Mouse (Mus musculus) gastrocnemius, adult 2 months (tissue): Measurements from ENCODE around the gene Zfyve19. TPM values are rescaled to one million over a fixed set of nuclear protein-coding genes. Genes with fewer than 3 reads are reported as not detected.

Experiments used
- DNase-seq: peaks from one replicate; pipeline ENCODE4 v3.0.0; 2022
- H3K27ac ChIP-seq: fragments of 200-600 bp; 2 replicates; pipeline ENCODE4 v1.8.1; 2022; ENCODE audit warnings: mild to moderate bottlenecking
- H3K4me3 ChIP-seq: fragments of 200-600 bp; 2 replicates; pipeline ENCODE4 v1.8.1; 2022; ENCODE audit warnings: mild to moderate bottlenecking, moderate library complexity
- CTCF ChIP-seq: fragments of 200-600 bp; IDR thresholded peaks from 2 replicates; pipeline ENCODE4 v1.8.1; 2022; ENCODE audit warnings: antibody characterized with exemption, mild to moderate bottlenecking, moderate library complexity
- intact Hi-C: fragments of 180-260 bp; cut with DNase I; formaldehyde crosslinking; loops from one replicate; pipeline ENCODE4 v1.15.1; 2025
- long read RNA-seq, 2 experiments: library from polyadenylated mRNA; stranded (forward); transcript quantifications; one replicate each; pipeline ENCODE4 v2.0.0; 2021
- total RNA-seq, 2 experiments: library from RNA; stranded (reverse); gene quantifications; 2 replicates each; pipeline ENCODE4 v1.2.3; 2021

Gene Zfyve19
- total RNA-seq = 10 to 100 TPM; 13.3 to 13.9 TPM
- long read RNA-seq, experiment 1, transcript Zfyve19-201 (11 exons, 2,008 nt) = major isoform, 12 of 17 reads
- long read RNA-seq, experiment 1, partial matches to known transcripts = 0 of 17 reads
- long read RNA-seq, experiment 1, other reads (novel, unspliced or antisense) = 5 of 17 reads
- long read RNA-seq, experiment 2, transcript Zfyve19-201 (11 exons, 2,008 nt) = major isoform, 7 of 14 reads
- long read RNA-seq, experiment 2, partial matches to known transcripts = 1 of 14 reads
- long read RNA-seq, experiment 2, other reads (novel, unspliced or antisense) = 6 of 14 reads

- peak; percentile 97 for DNase-seq
- intact Hi-C loops = no loop called here
- TF ChIP-seq CTCF = no peak
- peak within 1 kb of the TSS; percentile 94 for H3K27ac ChIP-seq
- H3K4me3 ChIP-seq = peak within 1 kb of the TSS; percentile 76
Measured at GRCm38 (mm10) chr2:119208344-119209175, at the start of gene Zfyve19, which contains the start of gene Dnajc17. Gene Zfyve19 (plus strand): TSS chr2:119208617. Gene Dnajc17 (minus strand): TSS chr2:119208795.

DNA sequence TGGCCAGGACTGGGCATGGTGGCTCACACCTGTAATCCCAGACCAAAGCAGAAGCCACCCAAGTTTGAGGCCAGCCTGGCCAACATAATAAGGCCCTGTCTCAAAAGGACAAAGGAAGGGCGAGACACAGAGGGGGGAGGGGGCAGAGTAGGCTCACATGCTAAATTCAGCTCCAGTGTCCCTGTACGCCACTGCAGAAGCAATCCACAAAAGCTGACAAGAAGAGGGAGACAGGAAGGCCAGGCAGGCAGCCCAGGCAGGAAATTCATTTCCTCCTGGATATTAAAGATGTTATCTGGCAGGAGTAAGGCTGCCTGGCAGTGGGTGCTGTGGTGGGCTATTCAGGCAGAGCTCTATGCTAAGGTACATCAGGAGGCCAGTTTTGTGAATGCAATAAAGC is 47.2 kb upstream of the Zfyve19 start:
- H3K27ac ChIP-seq = no peak overlapping the region
- TF ChIP-seq CTCF = no peak
- intact Hi-C loops = no loop called here
- H3K4me3 ChIP-seq = no peak overlapping the region
- no peak for DNase-seq

DNA sequence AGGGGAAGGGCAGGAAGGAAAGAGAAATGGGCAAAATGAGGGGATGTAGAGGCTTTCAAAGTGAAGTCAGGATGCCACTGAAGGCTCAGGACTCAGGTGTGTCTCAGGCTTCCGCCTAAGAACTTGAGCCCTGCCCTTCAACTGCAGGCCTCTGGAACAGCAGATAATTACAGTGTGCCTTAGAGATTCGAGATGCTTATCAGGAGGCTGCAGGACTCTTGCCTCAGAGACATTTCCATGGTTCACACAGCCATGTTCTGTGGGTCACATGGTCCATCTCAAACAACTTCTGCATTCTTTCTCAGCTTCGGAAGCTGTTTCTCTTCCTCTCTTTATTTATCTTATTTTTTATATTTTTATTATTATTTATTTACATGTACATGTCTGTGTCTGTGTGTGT is 45.3 kb upstream of the Zfyve19 start:
- H3K27ac ChIP-seq = no peak overlapping the region
- intact Hi-C loops = no loop called here
- DNase-seq = no peak
- H3K4me3 ChIP-seq = no peak overlapping the region
- TF ChIP-seq CTCF = no peak

GRCm38 (mm10) chr2:119163999-119164398 is 44.4 kb upstream of the Zfyve19 start:
- DNase-seq = no peak
- Histone ChIP-seq H3K4me3 (no peak overlapping the region), H3K27ac (no peak overlapping the region)
- intact Hi-C loops = no loop called here
- TF ChIP-seq CTCF = no peak

GRCm38 (mm10) chr2:119165401-119165800 is 43.0 kb upstream of the Zfyve19 start:
- Histone ChIP-seq H3K4me3 (no peak overlapping the region), H3K27ac (no peak overlapping the region)
- TF ChIP-seq CTCF = no peak
- intact Hi-C loops = no loop called here
- DNase-seq = no peak

- TF ChIP-seq CTCF = peak; percentile 32; the same call in 1 of the 2 replicates
- peak within 1 kb of the TSS; percentile 85 for H3K4me3 ChIP-seq
- DNase-seq = peak; percentile 80
- intact Hi-C loops = no loop called here
- H3K27ac ChIP-seq = peak within 1 kb of the TSS; percentile 24
Measured at GRCm38 (mm10) chr2:119166901-119167865, 41.2 kb upstream of the Zfyve19 start, which contains the start of gene Gchfr. Gene Gchfr (plus strand): TSS chr2:119167773.

GRCm38 (mm10) chr2:119167866-119168256 is 40.6 kb upstream of the Zfyve19 start:
- H3K4me3 ChIP-seq = peak overlapping the region; percentile 85
- TF ChIP-seq CTCF = no peak
- no peak for DNase-seq
- intact Hi-C loops = no loop called here
- H3K27ac ChIP-seq = peak overlapping the region; percentile 24

- no peak for DNase-seq
- Histone ChIP-seq H3K27ac (no peak overlapping the region), H3K4me3 (no peak overlapping the region)
- intact Hi-C loops = no loop called here
- no peak for TF ChIP-seq CTCF
Measured at GRCm38 (mm10) chr2:119170282-119170681, 38.1 kb upstream of the Zfyve19 start.

DNA sequence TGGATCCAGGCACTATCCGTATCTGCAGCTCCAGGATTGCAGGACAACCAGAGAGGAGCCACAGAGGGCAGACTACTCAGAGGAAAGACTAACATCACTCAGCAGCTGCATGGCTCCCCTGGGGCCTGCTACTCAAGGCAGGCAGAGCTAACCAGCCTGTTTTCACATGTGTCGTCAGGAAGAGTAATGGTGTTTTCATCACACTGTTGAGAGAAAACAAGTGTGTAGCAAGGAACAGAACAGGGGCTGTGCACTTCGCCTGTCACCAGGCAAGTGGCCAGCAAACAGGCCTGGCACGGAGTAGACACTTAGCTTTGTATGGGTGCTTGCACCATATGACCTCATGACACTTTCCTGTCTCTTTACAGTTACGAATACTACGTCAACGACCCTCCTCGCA is 36.8 kb upstream of the Zfyve19 start:
- H3K27ac ChIP-seq = no peak overlapping the region
- DNase-seq = no peak
- no peak for TF ChIP-seq CTCF
- no peak overlapping the region for H3K4me3 ChIP-seq
- intact Hi-C loops = no loop called here

DNA sequence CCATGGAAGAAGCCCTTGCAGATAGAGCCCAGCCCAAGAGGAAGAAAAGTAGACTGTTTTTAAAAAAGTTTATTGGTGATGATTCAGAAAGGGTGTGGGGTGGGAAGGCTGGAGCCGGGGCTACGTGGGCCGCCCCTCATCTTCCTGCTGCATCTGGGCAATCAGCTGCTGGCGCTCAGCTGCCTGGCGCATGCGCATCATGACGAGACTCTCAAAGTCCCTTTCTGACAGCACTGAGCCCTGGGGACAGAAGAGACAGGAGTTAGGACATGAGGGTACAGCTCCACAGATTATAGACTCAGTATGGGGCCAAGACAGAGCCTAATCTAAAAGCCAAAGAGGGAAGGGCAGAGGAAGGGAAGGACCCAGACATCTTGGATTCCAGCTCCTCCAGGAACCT is 36.0 kb upstream of the Zfyve19 start:
- DNase-seq = no peak
- Histone ChIP-seq H3K27ac (no peak overlapping the region), H3K4me3 (no peak overlapping the region)
- no peak for TF ChIP-seq CTCF
- intact Hi-C loops = no loop called here

DNA sequence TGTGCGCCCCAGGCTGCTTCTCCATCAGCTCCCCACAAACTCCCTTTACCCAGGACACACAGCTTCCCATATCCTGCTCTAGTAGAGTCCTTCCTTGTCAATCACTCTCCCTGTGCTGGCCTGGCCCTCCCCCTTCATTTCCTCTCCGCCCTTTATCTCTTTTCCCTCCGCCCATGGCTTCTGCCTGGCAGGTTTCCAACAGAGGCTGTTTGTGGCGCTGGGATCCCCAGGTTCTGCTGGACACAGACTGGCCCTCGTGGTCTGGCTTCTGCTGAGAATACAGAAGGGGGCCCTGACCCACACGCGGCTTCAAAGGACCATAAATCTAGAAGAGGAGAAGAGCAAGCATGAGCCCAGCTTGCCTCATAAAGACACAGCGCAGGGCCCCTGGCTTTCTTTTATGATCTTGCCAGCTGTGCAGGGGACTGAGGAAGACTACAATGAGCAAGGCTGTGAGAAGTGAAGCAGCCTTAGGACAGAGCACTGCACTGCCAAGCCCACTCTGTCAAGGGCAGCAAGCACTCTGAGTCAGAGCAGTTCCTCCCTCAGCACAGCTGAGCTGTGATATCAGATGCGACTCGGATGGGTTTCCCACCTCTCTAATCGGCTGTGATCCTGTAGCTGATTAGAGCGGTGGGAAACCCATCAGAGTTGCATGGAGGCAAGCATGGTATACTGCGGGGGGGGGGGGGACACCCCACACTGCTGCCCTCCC is 35.4 kb upstream of the Zfyve19 start:
- Histone ChIP-seq H3K4me3 (no peak overlapping the region), H3K27ac (no peak overlapping the region)
- no peak for TF ChIP-seq CTCF
- DNase-seq = peak; percentile 44
- intact Hi-C loops = no loop called here

- Histone ChIP-seq H3K27ac (no peak within 1 kb of the TSS), H3K4me3 (no peak within 1 kb of the TSS)
- intact Hi-C loops = no loop called here
- no peak for TF ChIP-seq CTCF
- DNase-seq = no peak
Measured at GRCm38 (mm10) chr2:119173991-119174651, 34.3 kb upstream of the Zfyve19 start, which contains the start of gene Gm14137. Gene Gm14137 (plus strand): TSS chr2:119174509.
